Mouse (Mus musculus) CH12.LX (cell line): ENCODE results near the gene Eml1. TPM values are rescaled to one million over a fixed set of nuclear protein-coding genes. Genes with fewer than 3 reads are reported as not detected.

Source experiments
- DNase-seq: peaks from one replicate; pipeline ENCODE4 v3.0.0-alpha.2; 2013; ENCODE audit errors: extremely low read depth
- H3K27ac ChIP-seq: 2 replicates; pipeline ENCODE4 v1.5.1; 2012; ENCODE audit warnings: low read depth, mild to moderate bottlenecking, control low read depth, moderate library complexity; ENCODE audit not compliant: insufficient read depth
- H3K27me3 ChIP-seq: replicated peaks from 2 replicates; pipeline ENCODE3; 2012; ENCODE audit warnings: inconsistent platforms
- H3K36me3 ChIP-seq, 2 experiments: replicated peaks in 1 of 2; 2 replicates each; pipeline versions ENCODE3 to v1.6.1; 2012; ENCODE audit warnings: inconsistent platforms in 1 of 2, low read length in 1 of 2, mild to moderate bottlenecking in 1 of 2, mixed read lengths in 1 of 2, moderate library complexity in 1 of 2; ENCODE audit not compliant: control insufficient read depth in 1 of 2, insufficient read depth in 1 of 2
- H3K4me1 ChIP-seq, 2 experiments: 2 replicates each; pipeline ENCODE4 v1.6.1; 2012; ENCODE audit warnings: inconsistent platforms in 1 of 2, moderate library complexity in 1 of 2; ENCODE audit not compliant: insufficient read depth in 2 of 2, control insufficient read depth in 1 of 2
- H3K4me2 ChIP-seq: 2 replicates; pipeline ENCODE4 v1.6.1; 2012; ENCODE audit warnings: low read depth, mild to moderate bottlenecking, control low read depth; ENCODE audit not compliant: poor library complexity, insufficient read depth, severe bottlenecking
- H3K4me3 ChIP-seq, 3 experiments: fragments of 150-350 bp in 1 of 3; sonication (generic) in 1 of 3; replicated peaks in 1 of 3; 2 replicates each; pipeline versions ENCODE3 to v1.5.1; 2011 to 2012; ENCODE audit warnings: low read depth in 2 of 3, low read length in 2 of 3, mild to moderate bottlenecking in 2 of 3, moderate library complexity in 2 of 3, control low read depth in 1 of 3, improper control_type of control experiment in 1 of 3, inconsistent platforms in 1 of 3, mixed read lengths in 1 of 3; ENCODE audit not compliant: poor library complexity in 1 of 3
- H3K79me2 ChIP-seq: replicated peaks from 2 replicates; pipeline ENCODE4 v1.6.1; 2012; ENCODE audit warnings: mild to moderate bottlenecking, moderate library complexity; ENCODE audit not compliant: control insufficient read depth, poor library complexity, insufficient read depth, severe bottlenecking; ENCODE audit errors: extremely low read depth
- H3K9ac ChIP-seq: 2 replicates; pipeline ENCODE4 v1.6.1; 2012; ENCODE audit warnings: low read depth, mild to moderate bottlenecking, control low read depth, moderate library complexity; ENCODE audit not compliant: insufficient read depth
- H3K9me3 ChIP-seq: replicated peaks from 2 replicates; pipeline ENCODE3; 2012; ENCODE audit warnings: low read length, inconsistent platforms, mixed read lengths
- CHD2 ChIP-seq: IDR thresholded peaks from 2 replicates; pipeline ENCODE4 v1.6.1; 2011; ENCODE audit warnings: low read length, improper control_type of control experiment
- CTCF ChIP-seq, 2 experiments: IDR thresholded peaks in 1 of 2; conservative IDR thresholded peaks in 1 of 2; 2 replicates each; pipeline ENCODE4 v1.5.1; 2011 to 2012; ENCODE audit warnings: low read depth in 2 of 2, low read length in 2 of 2, improper control_type of control experiment in 1 of 2, inconsistent platforms in 1 of 2, mild to moderate bottlenecking in 1 of 2, moderate library complexity in 1 of 2
- GABPA ChIP-seq: IDR thresholded peaks from 2 replicates; pipeline ENCODE4 v1.6.1; 2012; ENCODE audit warnings: low read depth, low read length, improper control_type of control experiment, inconsistent platforms; ENCODE audit not compliant: insufficient replicate concordance
- IRF4 ChIP-seq: IDR thresholded peaks from 2 replicates; pipeline ENCODE4 v1.6.1; 2014; ENCODE audit warnings: low read depth, mild to moderate bottlenecking, inconsistent platforms, low read length, improper control_type of control experiment
- MAFK ChIP-seq: IDR thresholded peaks from 2 replicates; pipeline ENCODE4 v1.6.1; 2011; ENCODE audit warnings: low read length, improper control_type of control experiment; ENCODE audit not compliant: insufficient replicate concordance
- MAZ ChIP-seq: IDR thresholded peaks from 2 replicates; pipeline ENCODE4 v1.6.1; 2012; ENCODE audit warnings: low read depth, mild to moderate bottlenecking, inconsistent platforms, low read length, improper control_type of control experiment, moderate library complexity
- MYC ChIP-seq: IDR thresholded peaks from 2 replicates; pipeline ENCODE4 v1.6.1; 2011; ENCODE audit warnings: low read depth, mild to moderate bottlenecking, improper control_type of control experiment, low read length
- NRF1 ChIP-seq: IDR thresholded peaks from 2 replicates; pipeline ENCODE4 v1.6.1; 2014; ENCODE audit warnings: low read depth, mild to moderate bottlenecking, inconsistent platforms, low read length, improper control_type of control experiment, moderate library complexity
- PAX5 ChIP-seq: IDR thresholded peaks from 2 replicates; pipeline ENCODE4 v1.6.1; 2012; ENCODE audit warnings: low read length, inconsistent platforms, mixed read lengths
- RAD21 ChIP-seq: IDR thresholded peaks from 2 replicates; pipeline ENCODE4 v1.6.1; 2011; ENCODE audit warnings: low read depth, mild to moderate bottlenecking, low read length, improper control_type of control experiment, moderate library complexity
- SMC3 ChIP-seq: IDR thresholded peaks from 2 replicates; pipeline ENCODE4 v1.6.1; 2011; ENCODE audit warnings: low read depth, low read length, improper control_type of control experiment
- TBP ChIP-seq: conservative IDR thresholded peaks from 2 replicates; pipeline ENCODE4 v1.6.1; 2011; ENCODE audit warnings: low read depth, low read length, improper control_type of control experiment
- TCF12 ChIP-seq: IDR thresholded peaks from 2 replicates; pipeline ENCODE4 v1.6.1; 2014; ENCODE audit warnings: low read depth, mild to moderate bottlenecking, inconsistent platforms, low read length, improper control_type of control experiment
- USF1 ChIP-seq: IDR thresholded peaks from 2 replicates; pipeline ENCODE4 v1.6.1; 2014; ENCODE audit warnings: low read depth, mild to moderate bottlenecking, inconsistent platforms, low read length, improper control_type of control experiment
- USF2 ChIP-seq: conservative IDR thresholded peaks from 2 replicates; pipeline ENCODE4 v1.6.1; 2011; ENCODE audit warnings: low read depth, low read length, improper control_type of control experiment
- dilution Hi-C: fragments of 300-500 bp; cut with MboI; formaldehyde crosslinking; loops from 2 replicates; pipeline ENCODE4 v1.14.3; 2020; ENCODE audit warnings: low sequenced_read_pairs; ENCODE audit not compliant: extremely low pct_unique_long_range_greater_than_20kb, extremely low pct_ligation_motif_present
- in situ Hi-C: fragments of 300-500 bp; cut with MboI; formaldehyde crosslinking; loops from 3 replicates; pipeline ENCODE4 v1.14.3; 2019; ENCODE audit warnings: low sequenced_read_pairs, low pct_ligation_motif_present, low pct_unique_long_range_greater_than_20kb, mixed read lengths
- polyA plus RNA-seq: library from polyadenylated mRNA; unstranded; fragments of >175 nt; gene quantifications from 2 replicates; pipeline ENCODE4 v1.2.1, GENCODE M21; 2012; ENCODE audit warnings: low read depth; ENCODE audit not compliant: insufficient read length
- total RNA-seq, 2 experiments: library from RNA; depleted of rRNA; stranded (reverse); fragments of 300-350 nt in 1 of 2; fragments of >200 nt in 1 of 2; gene quantifications; 2 replicates each; pipeline ENCODE4 v1.2.3; 2012 to 2014

Eml1 gene
- total and polyA plus RNA-seq, 3 experiments, result not detected

DNA sequence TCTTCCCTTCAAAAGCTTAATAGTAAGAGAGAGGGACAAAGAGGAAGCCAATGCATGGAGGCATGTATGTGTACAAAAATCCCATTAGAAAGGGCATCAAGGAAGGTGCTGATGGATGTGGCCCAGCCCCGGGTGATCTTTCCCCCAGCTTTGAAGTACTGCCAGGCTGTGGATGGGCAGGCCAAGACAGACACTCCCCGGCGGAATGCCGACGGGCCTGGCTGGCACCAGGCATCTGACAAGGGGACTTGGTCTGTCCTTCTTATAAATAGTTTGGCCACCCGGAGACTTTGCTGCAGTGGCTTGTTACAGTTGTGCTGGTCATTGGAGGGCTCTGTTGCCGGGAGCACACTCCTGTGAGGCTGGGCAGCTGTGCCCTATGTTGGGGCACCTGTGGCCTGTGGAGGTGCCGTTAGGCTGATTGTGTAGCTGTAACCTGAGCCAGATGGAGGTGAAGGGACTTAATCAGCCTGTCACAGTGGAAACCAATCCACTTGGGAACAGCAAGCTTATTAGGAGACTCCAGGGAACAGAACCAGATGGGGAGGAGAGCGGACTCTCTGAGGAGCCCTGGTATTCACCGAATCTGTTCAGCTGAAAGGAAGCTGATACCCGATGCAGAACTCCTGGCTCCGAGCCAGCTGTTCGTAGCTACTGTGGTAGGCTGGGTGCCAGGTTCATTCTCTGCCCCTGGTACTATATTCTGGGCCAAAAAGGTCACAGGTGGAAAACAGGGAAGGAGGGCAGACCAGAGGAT lies 15.9 kb downstream of the Eml1 start:
- DNase-seq, result no peak
- H3K27me3 ChIP-seq, result peaks cover 91% of the 10 kb centered on the region

DNA sequence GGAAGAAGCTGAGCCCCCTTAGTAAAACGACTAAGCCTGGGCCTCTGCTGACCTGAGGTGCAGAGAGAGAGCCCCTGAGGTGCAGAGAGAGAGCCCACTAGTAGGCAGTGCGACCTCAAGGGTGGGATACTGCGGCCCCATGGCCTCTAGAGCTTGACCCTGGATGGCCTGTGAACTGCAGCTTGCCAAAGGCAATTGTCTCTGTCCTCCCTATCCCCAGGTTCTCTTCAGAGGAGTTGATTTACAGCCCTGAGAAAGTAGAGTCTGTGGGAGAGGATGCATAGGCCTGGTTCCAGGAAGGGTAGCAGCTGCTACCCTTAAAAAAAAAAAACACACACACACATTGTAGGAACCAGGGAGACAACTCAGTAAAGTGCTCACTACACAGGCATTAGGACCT lies 19.0 kb downstream of the Eml1 start:
- H3K36me3 ChIP-seq, result no peaks in the 10 kb centered on the region
- no peaks in the 10 kb centered on the region for H3K9me3 ChIP-seq
- H3K27me3 ChIP-seq, result peaks cover 96% of the 10 kb centered on the region
- in situ Hi-C loops (no loop called here), dilution Hi-C loops (no loop called here)
- H3K27ac ChIP-seq, result no peak overlapping the region
- TF ChIP-seq MAZ (no peak), CHD2 (no peak), SMC3 (no peak)
- H3K79me2 ChIP-seq, result no peaks in the 10 kb centered on the region
- H3K4me2 ChIP-seq, result no peak overlapping the region
- no peaks in the 10 kb centered on the region for H3K4me1 ChIP-seq
- no peak overlapping the region for H3K4me3 ChIP-seq
- no peak for DNase-seq
- no peak overlapping the region for H3K9ac ChIP-seq

More for the DNA sequence above, 15.9 kb downstream of the Eml1 start:
- Histone ChIP-seq H3K4me3 (no peak overlapping the region), H3K9me3 (no peaks in the 10 kb centered on the region), H3K36me3 (no peaks in the 10 kb centered on the region), H3K9ac (no peak overlapping the region), H3K79me2 (no peaks in the 10 kb centered on the region), H3K27ac (no peak overlapping the region), H3K4me1 (no peaks in the 10 kb centered on the region), H3K4me2 (no peak overlapping the region)
- TF ChIP-seq TBP, result no peak
- TF ChIP-seq CTCF (conservative IDR thresholded peaks at IDR 0.05 in 1 of 2, IDR thresholded peaks at IDR 0.05 in 1 of 2; ENCODE audit: low read depth in 2 of 2, low read length in 2 of 2), result no peak
- TF ChIP-seq CHD2, result no peak
- no peak for TF ChIP-seq GABPA
- TF ChIP-seq USF2, result no peak
- in situ Hi-C loops, result no loop called here
- dilution Hi-C loops, result no loop called here

DNA sequence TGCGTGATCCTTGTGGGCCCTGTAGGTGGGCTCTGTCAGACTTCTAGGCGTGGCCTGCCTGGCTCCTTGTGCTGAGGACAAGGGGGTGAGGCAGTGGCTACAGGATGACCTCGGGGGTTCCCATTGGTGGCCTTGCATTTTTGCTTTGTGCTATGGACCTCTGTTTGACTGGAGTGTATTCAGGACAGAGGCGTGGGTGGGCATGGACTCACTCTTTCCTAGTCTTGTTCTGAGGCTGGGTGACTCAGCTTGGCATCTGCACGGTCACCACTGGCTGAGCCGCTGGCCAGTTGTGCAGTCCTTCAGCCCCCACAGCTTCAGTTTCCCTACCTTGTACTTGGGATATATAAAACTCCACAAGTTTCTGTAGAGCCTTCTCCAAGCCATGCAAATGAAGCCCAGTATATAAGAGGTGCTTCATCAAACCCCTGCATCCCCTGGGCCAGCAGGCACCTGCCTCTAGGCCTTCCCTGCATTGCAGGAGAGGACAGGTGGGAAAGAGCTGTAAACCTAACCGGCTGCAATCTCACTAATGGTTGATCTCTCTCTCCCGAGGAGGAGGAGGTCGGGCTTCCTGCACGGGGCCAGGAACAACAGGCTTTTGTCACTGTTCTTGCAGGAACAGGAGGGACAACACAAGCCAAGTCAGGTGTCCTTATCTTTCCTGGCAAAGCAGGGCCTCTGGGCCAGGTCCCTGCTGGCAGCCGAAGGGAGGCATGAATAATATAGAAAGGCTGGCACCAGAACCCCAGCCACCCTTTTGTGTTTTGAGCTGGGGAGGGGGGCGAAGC lies 21.7 kb downstream of the Eml1 start:
- Histone ChIP-seq H3K9me3 (no peaks in the 10 kb centered on the region), H3K4me2 (no peak overlapping the region), H3K4me3 (no peak overlapping the region), H3K79me2 (no peaks in the 10 kb centered on the region), H3K27me3 (peaks cover 95% of the 10 kb centered on the region), H3K36me3 (no peaks in the 10 kb centered on the region), H3K27ac (no peak overlapping the region), H3K9ac (no peak overlapping the region), H3K4me1 (no peaks in the 10 kb centered on the region)
- in situ Hi-C loops, result no loop called here
- DNase-seq, result no peak
- TF ChIP-seq CTCF (conservative IDR thresholded peaks at IDR 0.05 in 1 of 2, IDR thresholded peaks at IDR 0.05 in 1 of 2; ENCODE audit: low read depth in 2 of 2, low read length in 2 of 2) (no peak), USF1 (no peak), MAFK (no peak), PAX5 (no peak), MYC (no peak), IRF4 (no peak), NRF1 (no peak), TCF12 (no peak), RAD21 (no peak), CHD2 (no peak)
- dilution Hi-C loops, result no loop called here
